Mouse (Mus musculus) lung, embryonic 15.5 days (tissue): ENCODE measurements around the gene Olfr127. TPM values are rescaled to one million over a fixed set of nuclear protein-coding genes. Genes with fewer than 3 reads are reported as not detected.
"Not testable (repeated sequence)": the region's sequence is repeated elsewhere in the genome, so short reads cannot be mapped to it uniquely, and the experiment has no call there.

ENCODE experiments used
- ATAC-seq: fragments of 200-750 bp; cut with Nextera tagmentation; 2 replicates; pipeline ENCODE4 v1.8.0; 2017; ENCODE audit warnings: moderate number of reproducible peaks, borderline replicate concordance; ENCODE audit not compliant: low FRiP score, low TSS enrichment; ENCODE audit errors: extremely low read depth
- H3K27ac ChIP-seq: fragments of 300-500 bp; sonication (generic); 2 replicates; pipeline ENCODE4 v1.5.1; 2015; ENCODE audit warnings: moderate library complexity, mild to moderate bottlenecking, inconsistent platforms
- H3K27me3 ChIP-seq: fragments of 300-500 bp; sonication (generic); 2 replicates; pipeline ENCODE4 v1.6.1; 2015; ENCODE audit warnings: inconsistent platforms
- H3K36me3 ChIP-seq: fragments of 300-500 bp; sonication (generic); 2 replicates; pipeline ENCODE4 v1.6.1; 2015; ENCODE audit warnings: inconsistent platforms
- H3K4me1 ChIP-seq: fragments of 300-500 bp; sonication (generic); 2 replicates; pipeline ENCODE4 v1.6.1; 2015; ENCODE audit warnings: inconsistent platforms
- H3K4me2 ChIP-seq: fragments of 300-500 bp; sonication (generic); 2 replicates; pipeline ENCODE4 v1.6.1; 2015; ENCODE audit warnings: inconsistent platforms, mild to moderate bottlenecking, moderate library complexity
- H3K4me3 ChIP-seq: fragments of 300-500 bp; sonication (generic); 2 replicates; pipeline ENCODE4 v1.5.1; 2015; ENCODE audit warnings: mild to moderate bottlenecking, inconsistent platforms
- H3K9ac ChIP-seq: fragments of 300-500 bp; sonication (generic); 2 replicates; pipeline ENCODE4 v1.6.1; 2015; ENCODE audit warnings: inconsistent platforms
- H3K9me3 ChIP-seq: fragments of 300-500 bp; sonication (generic); 2 replicates; pipeline ENCODE4 v1.6.1; 2016; ENCODE audit warnings: inconsistent platforms
- WGBS: fragments of 180-500 bp; shearing (Covaris S2); methylation state at CpG from one replicate; pipeline ENCODE4 v1.1.7; 2015; 5-methylcytosine and 5-hydroxymethylcytosine counted together
- polyA plus RNA-seq: library from polyadenylated mRNA; unstranded; fragments of >200 nt; fragmentation: Nextera tagmentation; extraction: Ambion mirVana; gene quantifications from 2 replicates; pipeline ENCODE4 v1.2.1, GENCODE M21; 2015

Gene Olfr127
- polyA plus RNA-seq = not detected in 2 replicates

DNA sequence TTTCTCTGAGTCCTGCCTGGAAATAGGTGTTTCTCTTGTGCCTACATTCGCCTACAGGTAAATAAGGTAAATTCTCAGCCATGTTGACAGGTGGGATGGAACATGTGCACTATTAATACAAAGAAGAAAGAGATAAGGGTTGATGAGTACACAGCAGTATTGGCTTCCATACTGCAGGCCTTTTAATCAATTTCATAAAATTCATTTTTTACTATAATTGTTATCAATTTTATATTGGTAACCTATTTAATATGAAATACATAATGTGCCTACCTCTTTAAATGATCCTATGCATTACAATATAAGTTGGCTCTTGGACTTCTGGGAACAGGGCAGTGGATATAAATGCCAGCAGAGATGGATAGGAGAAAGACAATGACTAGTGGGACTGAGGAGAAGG, at the start of gene Olfr127:
Gene Olfr127, plus strand, starts transcription at position 301 of the 400 bp plus-strand sequence.
- WGBS = 66% methylated on average over 1 of the region's 1 CpGs
- Histone ChIP-seq H3K27ac (no peak within 1 kb of the TSS), H3K4me1 (no peaks in the 10 kb centered on the region), H3K27me3 (no peaks in the 10 kb centered on the region), H3K9me3 (no peaks in the 10 kb centered on the region), H3K4me2 (no peak within 1 kb of the TSS), H3K9ac (no peak within 1 kb of the TSS), H3K4me3 (no peak within 1 kb of the TSS), H3K36me3 (no peaks in the 10 kb centered on the region)
- ATAC-seq = no peak

DNA sequence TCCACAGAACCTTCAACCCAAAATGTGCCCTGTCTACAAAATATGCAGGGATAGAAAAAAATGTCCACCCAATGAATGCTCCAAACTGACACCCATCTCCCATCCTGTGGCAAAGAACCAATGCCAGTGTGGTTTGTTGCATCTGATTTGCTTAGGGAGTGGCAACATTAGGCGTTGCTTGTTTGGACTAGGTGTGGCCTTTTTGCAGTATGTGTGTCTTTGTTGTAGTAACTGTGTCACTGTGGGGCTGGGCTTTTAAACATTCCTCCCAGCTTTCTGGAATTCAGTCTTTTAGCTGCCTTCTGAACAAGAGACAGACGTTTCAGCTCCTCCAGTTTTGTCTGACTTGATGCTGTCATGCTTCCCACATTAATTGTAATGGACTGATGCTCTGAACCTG, 36.3 kb upstream of the Olfr127 start:
- Histone ChIP-seq H3K4me3 (no peak overlapping the region), H3K9ac (no peak overlapping the region), H3K27me3 (no peaks in the 10 kb centered on the region), H3K9me3 (no peaks in the 10 kb centered on the region), H3K4me1 (no peaks in the 10 kb centered on the region), H3K36me3 (no peaks in the 10 kb centered on the region), H3K27ac (no peak overlapping the region), H3K4me2 (no peak overlapping the region)
- 66% methylated on average over 2 of the region's 2 CpGs for WGBS
- ATAC-seq = no peak

DNA sequence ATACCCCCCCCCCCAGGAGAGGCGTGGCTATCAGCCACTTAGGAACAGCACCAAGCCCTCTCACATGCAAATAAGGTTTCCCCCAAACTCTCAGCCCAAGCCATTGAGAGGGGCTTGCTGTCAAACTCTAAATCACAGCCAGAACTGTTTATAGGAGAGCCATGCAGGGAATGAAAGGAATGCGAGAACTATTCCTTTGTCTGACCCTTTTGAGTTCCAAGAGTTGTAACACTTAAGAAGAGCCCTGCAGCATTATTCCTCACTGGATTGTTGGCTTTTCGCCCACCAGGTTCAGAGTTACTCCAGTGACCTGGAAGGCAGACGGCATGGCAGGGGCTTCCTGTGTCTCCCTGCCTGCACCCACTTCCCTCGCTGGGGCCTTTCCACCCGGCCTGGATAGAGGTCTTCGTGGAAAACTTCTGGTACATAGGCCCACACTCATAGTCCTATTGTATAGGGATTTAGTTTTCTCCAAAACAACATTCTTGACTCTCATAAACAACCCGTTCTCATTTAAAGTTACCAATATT, 30.5 kb upstream of the Olfr127 start:
- Histone ChIP-seq H3K4me1 (no peaks in the 10 kb centered on the region), H3K9me3 (no peaks in the 10 kb centered on the region), H3K9ac (no peak overlapping the region), H3K27me3 (no peaks in the 10 kb centered on the region), H3K4me2 (no peak overlapping the region), H3K4me3 (no peak overlapping the region), H3K36me3 (no peaks in the 10 kb centered on the region), H3K27ac (no peak overlapping the region)
- no peak for ATAC-seq
- 16% methylated on average over 8 of the region's 8 CpGs for WGBS

DNA sequence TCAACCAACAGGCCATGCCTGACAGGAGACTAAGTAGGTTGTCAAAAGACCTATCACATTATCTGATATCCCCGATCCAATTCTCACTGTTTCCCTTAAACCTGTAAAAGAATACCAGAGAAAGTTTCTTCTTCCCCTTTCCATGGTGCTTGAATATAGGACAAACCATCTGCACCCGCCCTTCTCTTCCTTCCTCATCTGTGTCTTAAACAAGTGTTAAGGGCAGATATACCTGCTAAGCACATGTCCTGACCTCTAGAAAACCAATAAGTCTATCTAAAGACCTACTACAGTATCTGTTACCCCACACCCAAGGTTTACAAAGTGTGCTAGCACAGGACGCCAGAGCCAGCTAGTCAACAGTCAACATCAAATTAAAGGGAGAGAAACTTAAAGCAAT, 26.4 kb upstream of the Olfr127 start:
- Histone ChIP-seq H3K9ac (no peak overlapping the region), H3K4me1 (no peaks in the 10 kb centered on the region), H3K4me2 (no peak overlapping the region), H3K27me3 (no peaks in the 10 kb centered on the region), H3K4me3 (no peak overlapping the region), H3K36me3 (no peaks in the 10 kb centered on the region), H3K27ac (no peak overlapping the region), H3K9me3 (no peaks in the 10 kb centered on the region)
- ATAC-seq = no peak
- WGBS = 78% methylated on average over 3 of the region's 3 CpGs

DNA sequence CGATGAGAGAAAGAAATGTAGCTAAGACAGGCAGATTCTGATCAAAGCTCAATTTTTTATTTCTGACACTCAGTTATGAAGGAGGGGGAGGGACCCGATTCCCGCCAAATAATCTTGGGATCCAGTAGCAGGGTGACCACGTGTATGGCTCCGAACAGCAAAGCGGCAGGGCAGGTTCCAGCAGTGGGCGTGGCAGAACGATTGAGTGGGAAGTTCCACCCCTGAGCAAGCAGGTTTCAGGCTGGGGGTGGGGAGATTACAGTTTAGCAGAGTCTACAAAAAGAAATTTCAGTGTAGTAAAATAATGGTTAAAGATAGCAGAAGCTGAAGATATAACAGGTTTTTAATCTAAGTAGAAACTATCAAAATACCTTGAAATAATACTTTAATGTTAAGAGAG, 6.6 kb downstream of the Olfr127 start:
- not testable (repeated sequence) for H3K36me3 ChIP-seq, H3K9ac ChIP-seq, H3K4me2 ChIP-seq, H3K9me3 ChIP-seq, ATAC-seq, H3K27me3 ChIP-seq, H3K27ac ChIP-seq, H3K4me1 ChIP-seq, H3K4me3 ChIP-seq
- 63% methylated on average over 8 of the region's 8 CpGs for WGBS

DNA sequence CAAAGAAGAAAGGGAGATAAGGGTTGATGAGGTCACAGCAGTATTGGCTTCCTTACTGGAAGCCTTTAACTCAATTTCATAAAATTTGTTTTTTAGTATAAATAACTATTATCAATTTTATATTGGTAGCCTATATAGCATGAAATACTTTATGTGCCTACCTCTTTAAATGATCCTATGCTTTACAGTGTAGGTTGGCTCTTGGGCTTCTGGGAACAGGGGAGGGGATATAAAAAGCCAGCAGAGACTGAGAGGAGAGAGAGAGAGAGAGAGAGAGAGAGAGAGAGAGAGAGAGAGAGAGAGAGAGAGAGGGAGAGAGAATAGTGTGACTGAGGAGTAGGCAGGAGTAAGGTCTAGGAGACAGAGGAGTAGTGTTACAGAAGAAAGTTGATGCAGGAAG, 20.0 kb downstream of the Olfr127 start, which contains the start of gene Olfr128:
Gene Olfr128, plus strand, starts transcription at position 301 of the 400 bp plus-strand sequence.
- H3K27me3 ChIP-seq = no peaks in the 10 kb centered on the region
- no peak for ATAC-seq
- no peaks in the 10 kb centered on the region for H3K9me3 ChIP-seq
- H3K4me1 ChIP-seq = no peaks in the 10 kb centered on the region
- no peak within 1 kb of the TSS for H3K4me3 ChIP-seq
- no peak within 1 kb of the TSS for H3K4me2 ChIP-seq
- no peaks in the 10 kb centered on the region for H3K36me3 ChIP-seq
- H3K9ac ChIP-seq = no peak within 1 kb of the TSS
- H3K27ac ChIP-seq = no peak within 1 kb of the TSS

DNA sequence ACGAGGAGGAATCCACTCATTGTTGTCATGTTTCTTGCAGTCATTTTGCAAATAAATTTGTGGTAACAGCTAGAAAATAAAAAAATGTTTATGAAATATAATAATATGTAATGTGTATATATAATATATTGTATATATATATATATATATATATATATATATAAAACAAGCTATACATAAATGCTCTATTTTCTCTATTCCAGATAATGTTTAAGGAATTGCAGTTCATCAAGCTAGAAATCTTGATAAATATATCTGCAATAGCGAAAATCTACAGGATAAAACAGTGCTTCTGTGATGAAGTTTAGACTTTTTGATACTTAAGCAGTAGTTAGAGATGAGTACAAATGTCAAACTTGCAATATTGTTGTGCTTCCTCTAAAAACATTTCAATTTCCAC, 52.7 kb downstream of the Olfr127 start, which contains the start of gene Olfr761:
Gene Olfr761, minus strand, starts transcription at position 101 of the 400 bp plus-strand sequence.
- no peaks in the 10 kb centered on the region for H3K9me3 ChIP-seq
- H3K4me2 ChIP-seq = no peak within 1 kb of the TSS
- no peak within 1 kb of the TSS for H3K27ac ChIP-seq
- H3K4me3 ChIP-seq = no peak within 1 kb of the TSS
- ATAC-seq = no peak
- 68% methylated on average over 2 of the region's 2 CpGs for WGBS
- H3K27me3 ChIP-seq = no peaks in the 10 kb centered on the region
- H3K4me1 ChIP-seq = no peaks in the 10 kb centered on the region
- no peak within 1 kb of the TSS for H3K9ac ChIP-seq
- no peaks in the 10 kb centered on the region for H3K36me3 ChIP-seq

Other genes starting within 250 kb of the Olfr127 start
- gene Olfr117, start 236.7 kb upstream of the Olfr127 start, polyA plus RNA-seq = not detected in 2 replicates
- not detected in 2 replicates for gene Olfr118, start 233.4 kb upstream of the Olfr127 start, polyA plus RNA-seq
- gene Olfr119, start 203.9 kb upstream of the Olfr127 start, polyA plus RNA-seq = not detected in 2 replicates
- not detected in 2 replicates for gene Olfr120, start 178.6 kb upstream of the Olfr127 start, polyA plus RNA-seq
- not detected in 2 replicates for gene Olfr121, start 151.6 kb upstream of the Olfr127 start, polyA plus RNA-seq
- not detected in 2 replicates for gene Olfr122, start 131.8 kb upstream of the Olfr127 start, polyA plus RNA-seq
- gene Olfr123, start 106.9 kb upstream of the Olfr127 start, polyA plus RNA-seq = not detected in 2 replicates
- not detected in 2 replicates for gene Olfr124, start 100.5 kb upstream of the Olfr127 start, polyA plus RNA-seq
- gene Olfr125, start 67.5 kb upstream of the Olfr127 start, polyA plus RNA-seq = not detected in 2 replicates
- not detected in 2 replicates for gene Olfr126, start 53.0 kb upstream of the Olfr127 start, polyA plus RNA-seq
- not detected in 2 replicates for gene Olfr128, start 20.1 kb downstream of the Olfr127 start, polyA plus RNA-seq
- not detected in 2 replicates for gene Olfr761, start 52.6 kb downstream of the Olfr127 start, polyA plus RNA-seq
- not detected in 2 replicates for gene Olfr129, start 159.6 kb downstream of the Olfr127 start, polyA plus RNA-seq
- not detected in 2 replicates for gene Olfr130, start 163.5 kb downstream of the Olfr127 start, polyA plus RNA-seq
- gene Olfr131, start 188.3 kb downstream of the Olfr127 start, polyA plus RNA-seq = not detected in 2 replicates
- gene Olfr132, start 234.1 kb downstream of the Olfr127 start, polyA plus RNA-seq = not detected in 2 replicates
- gene Olfr133, start 244.8 kb downstream of the Olfr127 start, polyA plus RNA-seq = not detected in 2 replicates